ENCODE assay signal across 12 mouse cellular contexts in the genomic region with DNA sequence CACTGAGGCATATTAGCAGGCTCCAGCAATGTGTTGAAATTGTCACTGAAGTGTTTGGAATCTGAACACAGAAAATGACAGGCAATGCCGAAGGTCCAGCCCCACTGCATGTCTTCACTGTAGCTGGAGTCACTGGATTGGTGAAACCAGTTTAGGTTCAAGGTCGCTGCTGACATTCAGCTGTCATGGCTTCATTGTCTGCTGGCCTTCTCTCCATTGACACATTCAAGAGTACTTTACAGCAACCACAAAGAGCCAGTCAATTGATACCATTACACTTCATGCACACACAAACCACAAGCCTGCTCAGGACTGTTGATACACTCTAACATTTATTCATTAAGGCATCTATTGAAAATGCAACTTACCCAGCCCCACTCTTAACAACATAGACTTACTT.
A peak's percentile ranks its signal among the peaks of the same experiment; 100 is the strongest.
DNase-seq lines count a peak whose midpoint lies in the region; ATAC-seq lines count a peak whose summit lies in the region.
"Had no signal": no experiment of that assay in that cellular context is flagged by ENCODE, and none has a peak within 500 bp of the region (broad histone marks: within the 10 kb centered on the region; RNA-seq: fewer than 3 reads in every experiment).

No protein-coding gene starts in this region.

- peak; percentile 49 for DNase-seq in embryo, embryonic 10 days (ENCODE audit: low spot score)
- DNase-seq in embryo, embryonic 9.5 days (ENCODE audit: extremely low spot score), result no peak
- DNase-seq in forebrain, embryonic 14.5 days (ENCODE audit: low spot score), result peak; percentile 77
- DNase-seq in midbrain, embryonic 11.5 days (ENCODE audit: low spot score, missing footprints), result no peak
- DNase-seq in adrenal gland, postnatal 36 days, result no peak
- DNase-seq in layer of hippocampus, adult 8-10 months (ENCODE audit: low spot score in 2 of 2), result no peak
- DNase-seq in ovary, postnatal 36 days (ENCODE audit: low spot score), result no peak
- DNase-seq in c-Kit-positive CD71-positive TER-119-positive erythroid progenitor cells, embryonic 14.5 days (ENCODE audit: low spot score), result no peak
- DNase-seq: adrenal gland, postnatal 14 days; kidney, adult 11 months had no signal

- peak; percentile 60 for ATAC-seq in forebrain, embryonic 14.5 days
- ATAC-seq in midbrain, embryonic 11.5 days (ENCODE audit: low FRiP score), result peak; percentile 43

- H3K9ac ChIP-seq in forebrain, embryonic 14.5 days (ENCODE audit: low read length), result no peak overlapping the region
- no peak overlapping the region for H3K9ac ChIP-seq in midbrain, embryonic 11.5 days (ENCODE audit: low read length)
- H3K9ac ChIP-seq: limb, embryonic 15.5 days; lung, embryonic 15.5 days had no signal

- H3K27me3 ChIP-seq in forebrain, embryonic 14.5 days (replicated peaks; ENCODE audit: control insufficient read depth, insufficient read depth, low read length), result no peaks in the 10 kb centered on the region
- H3K27me3 ChIP-seq in midbrain, embryonic 11.5 days (ENCODE audit: control insufficient read depth, insufficient read depth, low read length), result no peaks in the 10 kb centered on the region
- H3K27me3 ChIP-seq: limb, embryonic 15.5 days; lung, embryonic 15.5 days had no signal

- 6% methylated on average over 2 of the region's 2 CpGs for WGBS in forebrain, embryonic 14.5 days
- WGBS in midbrain, embryonic 11.5 days, result 45% methylated on average over 2 of the region's 2 CpGs

- H3K4me1 ChIP-seq in forebrain, embryonic 14.5 days (ENCODE audit: control insufficient read depth, insufficient read depth, low read length), result peaks cover 31% of the 10 kb centered on the region; the same call in 1 of the 2 replicates
- peaks cover 19% of the 10 kb centered on the region for H3K4me1 ChIP-seq in midbrain, embryonic 11.5 days (ENCODE audit: control insufficient read depth, insufficient read depth, low read length)
- H3K4me1 ChIP-seq: limb, embryonic 15.5 days; lung, embryonic 15.5 days had no signal

- no peak overlapping the region for H3K4me3 ChIP-seq in forebrain, embryonic 14.5 days (ENCODE audit: low read depth, low read length)
- no peak overlapping the region for H3K4me3 ChIP-seq in midbrain, embryonic 11.5 days (ENCODE audit: low read depth, low read length)
- H3K4me3 ChIP-seq: limb, embryonic 15.5 days; lung, embryonic 15.5 days had no signal

- no peak overlapping the region for H3K4me2 ChIP-seq in forebrain, embryonic 14.5 days (ENCODE audit: low read length)
- H3K4me2 ChIP-seq in midbrain, embryonic 11.5 days, result no peak overlapping the region
- H3K4me2 ChIP-seq: limb, embryonic 15.5 days; lung, embryonic 15.5 days had no signal

- H3K36me3 ChIP-seq in forebrain, embryonic 14.5 days (ENCODE audit: control insufficient read depth, insufficient read depth, low read length), result no peaks in the 10 kb centered on the region
- H3K36me3 ChIP-seq in midbrain, embryonic 11.5 days (ENCODE audit: control insufficient read depth, insufficient read depth, low read length), result no peaks in the 10 kb centered on the region
- H3K36me3 ChIP-seq: limb, embryonic 15.5 days; lung, embryonic 15.5 days had no signal

- H3K9me3 ChIP-seq in forebrain, embryonic 14.5 days (replicated peaks; ENCODE audit: control insufficient read depth, low read length), result no peaks in the 10 kb centered on the region
- H3K9me3 ChIP-seq in midbrain, embryonic 11.5 days (ENCODE audit: control insufficient read depth, low read length), result no peaks in the 10 kb centered on the region
- H3K9me3 ChIP-seq: limb, embryonic 15.5 days; lung, embryonic 15.5 days had no signal

- peak overlapping the region; percentile 76 for H3K27ac ChIP-seq in forebrain, embryonic 14.5 days (ENCODE audit: low read depth, low read length)
- H3K27ac ChIP-seq in midbrain, embryonic 11.5 days (ENCODE audit: low read depth, low read length), result peak overlapping the region; percentile 44
- H3K27ac ChIP-seq: limb, embryonic 15.5 days; lung, embryonic 15.5 days had no signal

Comparison
In these comparisons a context has a peak if more than half of its experiments do, and no peak if none do; other contexts are left out.
1. DNase-seq: peak in embryo, embryonic 10 days (single experiment) and forebrain, embryonic 14.5 days (single experiment); none in embryo, embryonic 9.5 days (single experiment), midbrain, embryonic 11.5 days (single experiment), adrenal gland, postnatal 36 days (0 of 2), layer of hippocampus, adult 8-10 months (0 of 2), ovary, postnatal 36 days (single experiment) and c-Kit-positive CD71-positive TER-119-positive erythroid progenitor cells, embryonic 14.5 days (single experiment).